Mouse (Mus musculus) stomach, postnatal 0 days (tissue): Measurements from ENCODE around the gene Ulk3. TPM values are rescaled to one million over a fixed set of nuclear protein-coding genes. Genes with fewer than 3 reads are reported as not detected.

ENCODE experiments used
- ATAC-seq: fragments of 200-750 bp; cut with Nextera tagmentation; 2 replicates; pipeline ENCODE4 v1.8.0; 2017; ENCODE audit not compliant: low FRiP score, low TSS enrichment
- DNase-seq: peaks from one replicate; pipeline ENCODE4 v3.0.0-alpha.2; 2016; ENCODE audit warnings: low spot score
- H3K27ac ChIP-seq: fragments of 300-500 bp; sonication (generic); replicated peaks from 2 replicates; pipeline ENCODE4 v1.5.1; 2014; ENCODE audit warnings: mild to moderate bottlenecking, control low read depth
- H3K27me3 ChIP-seq: fragments of 300-500 bp; sonication (generic); 2 replicates; pipeline ENCODE4 v1.6.1; 2014; ENCODE audit warnings: low read length; ENCODE audit not compliant: control insufficient read depth, insufficient read depth
- H3K36me3 ChIP-seq: fragments of 300-500 bp; sonication (generic); 2 replicates; pipeline ENCODE4 v1.6.1; 2014; ENCODE audit warnings: low read length, mixed read lengths; ENCODE audit not compliant: control insufficient read depth, insufficient read depth
- H3K4me1 ChIP-seq: fragments of 300-500 bp; sonication (generic); replicated peaks from 2 replicates; pipeline ENCODE4 v1.6.1; 2014; ENCODE audit warnings: antibody characterized with exemption; ENCODE audit not compliant: control insufficient read depth, insufficient read depth
- H3K4me2 ChIP-seq: fragments of 300-500 bp; sonication (generic); replicated peaks from 2 replicates; pipeline ENCODE4 v1.6.1; 2014; ENCODE audit warnings: low read depth, mild to moderate bottlenecking, control low read depth, moderate library complexity
- H3K4me3 ChIP-seq: fragments of 300-500 bp; sonication (generic); 2 replicates; pipeline ENCODE4 v1.5.1; 2014; ENCODE audit warnings: low read depth, low read length, control low read depth
- H3K9ac ChIP-seq: fragments of 300-500 bp; sonication (generic); 2 replicates; pipeline ENCODE4 v1.6.1; 2014; ENCODE audit warnings: mild to moderate bottlenecking, low read length, control low read depth, mixed read lengths
- H3K9me3 ChIP-seq: fragments of 300-500 bp; sonication (generic); 2 replicates; pipeline ENCODE4 v1.6.1; 2016; ENCODE audit warnings: low read length; ENCODE audit not compliant: control insufficient read depth
- CTCF ChIP-seq: IDR thresholded peaks from 2 replicates; pipeline ENCODE4 v1.5.1; 2016; ENCODE audit warnings: antibody characterized with exemption, low read depth, mild to moderate bottlenecking, moderate library complexity
- EP300 ChIP-seq: optimal IDR thresholded peaks from 2 replicates; pipeline ENCODE3; 2016; ENCODE audit warnings: antibody characterized with exemption
- WGBS: fragments of 180-500 bp; shearing (Covaris S2); extraction: QIAGEN DNeasy Blood & Tissue Kit; methylation state at CpG from one replicate; pipeline ENCODE4 v1.1.7; 2014; 5-methylcytosine and 5-hydroxymethylcytosine counted together
- polyA plus RNA-seq: library from polyadenylated mRNA; unstranded; fragments of >200 nt; fragmentation: Nextera tagmentation; extraction: Ambion mirVana; gene quantifications from 2 replicates; pipeline ENCODE4 v1.2.1, GENCODE M21; 2015

Gene Ulk3
- polyA plus RNA-seq, 1 experiment from 2014 or later: 8.4 TPM

- Histone ChIP-seq H3K27me3 (no peaks in the 10 kb centered on the region), H3K4me1 (no peaks in the 10 kb centered on the region), H3K4me3 (no peak overlapping the region), H3K36me3 (no peaks in the 10 kb centered on the region), H3K4me2 (no peak overlapping the region), H3K9ac (no peak overlapping the region), H3K9me3 (no peaks in the 10 kb centered on the region), H3K27ac (no peak overlapping the region)
- 70% methylated on average over 7 of the region's 7 CpGs for WGBS
- DNase-seq (no peak), ATAC-seq (no peak)
- TF ChIP-seq EP300 (no peak), CTCF (no peak)
These were observed 24.7 kb downstream of the Ulk3 start for GRCm38 (mm10) chr9:57613975-57614374.

GRCm38 (mm10) chr9:57614786-57615185, 25.5 kb downstream of the Ulk3 start:
- WGBS: 75% methylated on average over 4 of the region's 4 CpGs
- Histone ChIP-seq H3K9me3 (no peaks in the 10 kb centered on the region), H3K4me1 (no peaks in the 10 kb centered on the region), H3K4me2 (no peak overlapping the region), H3K36me3 (no peaks in the 10 kb centered on the region), H3K9ac (no peak overlapping the region), H3K27me3 (no peaks in the 10 kb centered on the region), H3K27ac (no peak overlapping the region), H3K4me3 (no peak overlapping the region)
- TF ChIP-seq EP300: no peak
- no peak for TF ChIP-seq CTCF
- DNase-seq (no peak), ATAC-seq (no peak)

DNA sequence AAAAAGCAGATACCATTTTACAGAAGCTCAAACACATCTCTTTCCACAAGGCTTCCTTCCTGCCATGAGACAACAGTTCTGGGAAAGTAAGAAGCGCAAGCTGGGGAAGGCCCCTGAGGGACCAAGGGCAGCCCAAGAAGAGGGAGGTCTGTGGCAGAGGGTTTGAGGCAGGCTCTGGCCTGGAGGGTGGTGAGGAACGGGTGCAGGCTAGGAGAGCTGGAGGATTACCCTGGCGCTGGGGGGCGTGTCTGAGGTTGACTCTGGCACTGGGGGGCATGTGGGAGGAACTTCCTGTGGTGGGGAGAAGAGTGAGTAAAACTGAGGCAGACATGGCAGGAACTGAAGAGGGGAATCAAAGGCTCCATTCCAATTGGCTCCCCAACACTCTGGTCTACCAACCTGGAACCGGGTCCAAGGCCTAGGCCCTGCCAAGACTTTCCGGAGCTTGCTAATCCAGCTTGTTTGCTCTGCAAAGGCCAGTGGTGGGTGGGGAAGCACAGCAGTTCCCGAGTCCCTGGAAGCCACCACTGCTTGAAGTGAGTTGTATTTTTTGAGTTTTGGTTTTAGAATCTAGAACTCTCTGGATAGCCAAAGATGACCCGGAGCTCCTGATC, 28.4 kb downstream of the Ulk3 start:
- H3K9ac ChIP-seq: no peak overlapping the region
- no peak overlapping the region for H3K4me2 ChIP-seq
- WGBS: 55% methylated on average over 8 of the region's 8 CpGs
- H3K27me3 ChIP-seq: no peaks in the 10 kb centered on the region
- no peak overlapping the region for H3K27ac ChIP-seq
- TF ChIP-seq EP300: no peak
- no peak for TF ChIP-seq CTCF
- H3K4me3 ChIP-seq: no peak overlapping the region
- no peaks in the 10 kb centered on the region for H3K9me3 ChIP-seq
- DNase-seq (no peak), ATAC-seq (no peak)
- H3K36me3 ChIP-seq: no peaks in the 10 kb centered on the region
- H3K4me1 ChIP-seq: no peaks in the 10 kb centered on the region

- 53% methylated on average over 8 of the region's 8 CpGs for WGBS
- H3K4me3 ChIP-seq: no peak overlapping the region
- ATAC-seq: peak; percentile 73
- no peak overlapping the region for H3K9ac ChIP-seq
- DNase-seq: no peak
- H3K9me3 ChIP-seq: no peaks in the 10 kb centered on the region
- TF ChIP-seq EP300 (no peak), CTCF (no peak)
- H3K36me3 ChIP-seq: no peaks in the 10 kb centered on the region
- H3K4me2 ChIP-seq: no peak overlapping the region
- no peak overlapping the region for H3K27ac ChIP-seq
- H3K4me1 ChIP-seq: no peaks in the 10 kb centered on the region
- H3K27me3 ChIP-seq: no peaks in the 10 kb centered on the region
These were observed 29.6 kb downstream of the Ulk3 start for GRCm38 (mm10) chr9:57618854-57619253.

DNA sequence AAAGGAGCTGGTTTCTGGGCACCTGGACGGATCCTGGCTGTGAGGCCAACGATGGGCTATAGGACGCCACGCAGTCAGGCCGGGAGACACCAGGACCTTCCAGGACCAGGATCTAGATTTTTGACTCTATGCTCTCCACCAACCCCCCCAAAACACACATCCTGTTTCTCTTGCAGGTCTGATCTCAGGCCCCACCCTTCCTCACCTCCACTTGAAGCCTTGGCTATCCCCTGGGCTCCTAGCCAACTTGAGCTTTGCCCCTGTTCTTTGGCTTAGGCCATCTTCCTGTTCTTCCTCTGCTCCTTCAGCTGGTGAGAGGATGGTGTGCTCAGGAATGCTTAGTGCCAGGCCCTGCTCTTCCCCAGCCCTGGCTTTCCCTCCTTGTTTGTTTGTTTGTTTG, 31.4 kb downstream of the Ulk3 start, which contains the start of gene Lman1l:
Gene Lman1l (minus strand): TSS at position 101 of the 400 bp plus-strand sequence.
- no peaks in the 10 kb centered on the region for H3K9me3 ChIP-seq
- ATAC-seq (no peak), DNase-seq (no peak)
- H3K27ac ChIP-seq: no peak within 1 kb of the TSS
- H3K36me3 ChIP-seq: peaks cover 7% of the 10 kb centered on the region; the same call in 1 of the 2 replicates
- no peak within 1 kb of the TSS for H3K4me3 ChIP-seq
- no peak within 1 kb of the TSS for H3K4me2 ChIP-seq
- no peaks in the 10 kb centered on the region for H3K27me3 ChIP-seq
- TF ChIP-seq CTCF (no peak), EP300 (no peak)
- H3K4me1 ChIP-seq: no peaks in the 10 kb centered on the region
- H3K9ac ChIP-seq: no peak within 1 kb of the TSS
- 84% methylated on average over 5 of the region's 5 CpGs for WGBS

- DNase-seq (no peak), ATAC-seq (no peak)
- Histone ChIP-seq H3K4me2 (no peak overlapping the region), H3K27ac (no peak overlapping the region), H3K4me3 (no peak overlapping the region), H3K27me3 (no peaks in the 10 kb centered on the region), H3K36me3 (peaks cover 36% of the 10 kb centered on the region), H3K9me3 (no peaks in the 10 kb centered on the region), H3K9ac (no peak overlapping the region), H3K4me1 (no peaks in the 10 kb centered on the region)
- WGBS: 70% methylated on average over 7 of the region's 7 CpGs
- TF ChIP-seq CTCF (no peak), EP300 (no peak)
These were observed 35.0 kb downstream of the Ulk3 start for GRCm38 (mm10) chr9:57624295-57624694.
